Mouse (Mus musculus): ENCODE data around the gene Trim17. TPM values are rescaled to one million over a fixed set of nuclear protein-coding genes. Genes with fewer than 3 reads are reported as not detected.

The Trim17 gene
- total RNA-seq, 2 experiments from 2014 or later = 3.9 to 4.3 TPM

DNA sequence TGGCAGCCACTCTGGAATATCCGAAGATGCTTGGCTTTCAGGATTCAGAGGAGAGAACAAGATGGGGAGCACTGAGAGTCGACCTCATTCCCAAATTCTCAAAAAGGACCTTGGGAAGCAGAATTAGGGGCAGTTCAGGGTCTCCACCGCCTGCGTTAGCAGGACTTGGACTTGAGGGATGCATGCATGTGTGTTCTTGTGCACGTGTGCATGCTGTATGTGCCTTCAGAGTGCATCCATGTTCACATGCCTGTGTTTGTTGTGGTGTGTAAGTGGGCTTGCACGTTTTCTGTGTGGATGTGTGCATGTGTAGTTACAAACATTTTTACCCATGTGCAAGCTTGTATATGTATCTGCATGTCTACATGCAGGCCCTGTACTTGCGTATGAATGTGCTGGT lies 9.7 kb downstream of the Trim17 start:
- no peak for DNase-seq (ENCODE audit: low spot score in 2 of 2)
- intact Hi-C loops (cut with DNase I) = loop anchor here (10.0 kb wide), 1 partner anchor 331 kb away; the partner anchor contains the start of gene Wnt3a

DNA sequence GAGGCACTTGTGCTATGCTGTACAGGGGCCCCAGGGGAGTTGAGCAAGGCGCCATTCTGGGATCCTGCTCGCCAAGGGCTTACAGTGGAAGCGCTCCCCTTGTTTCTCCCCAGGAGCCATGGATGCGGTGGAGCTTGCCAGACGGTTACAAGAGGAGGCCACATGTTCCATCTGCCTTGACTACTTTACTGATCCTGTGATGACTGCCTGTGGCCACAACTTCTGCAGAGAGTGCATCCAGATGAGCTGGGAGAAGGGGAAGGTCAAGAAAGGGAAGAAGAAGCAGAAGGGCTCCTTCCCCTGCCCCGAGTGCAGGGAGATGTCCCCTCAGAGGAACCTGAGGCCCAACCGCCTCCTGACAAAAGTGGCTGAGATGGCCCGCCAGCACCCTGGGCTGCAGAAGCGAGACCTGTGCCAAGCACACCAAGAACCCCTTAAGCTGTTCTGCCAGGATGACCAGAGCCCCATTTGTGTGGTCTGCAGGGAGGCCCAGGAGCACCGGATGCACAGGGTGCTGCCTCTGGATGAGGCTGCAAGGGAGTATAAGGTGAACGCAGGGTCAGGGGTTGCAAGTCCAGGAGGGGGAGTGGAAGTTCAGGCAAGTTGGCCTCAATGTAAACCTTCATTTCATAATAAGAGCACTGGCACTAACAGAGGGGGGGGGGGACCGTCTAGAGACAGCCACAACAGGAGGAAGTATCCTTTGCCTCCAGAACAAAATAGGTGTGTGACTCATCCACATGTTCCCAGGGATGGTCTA lies 10.7 kb downstream of the Trim17 start:
- no peak for DNase-seq (ENCODE audit: low spot score in 2 of 2)
- intact Hi-C loops (cut with DNase I) = loop anchor here (10.0 kb wide), 1 partner anchor 330 kb away; the partner anchor contains the start of gene Wnt3a

DNA sequence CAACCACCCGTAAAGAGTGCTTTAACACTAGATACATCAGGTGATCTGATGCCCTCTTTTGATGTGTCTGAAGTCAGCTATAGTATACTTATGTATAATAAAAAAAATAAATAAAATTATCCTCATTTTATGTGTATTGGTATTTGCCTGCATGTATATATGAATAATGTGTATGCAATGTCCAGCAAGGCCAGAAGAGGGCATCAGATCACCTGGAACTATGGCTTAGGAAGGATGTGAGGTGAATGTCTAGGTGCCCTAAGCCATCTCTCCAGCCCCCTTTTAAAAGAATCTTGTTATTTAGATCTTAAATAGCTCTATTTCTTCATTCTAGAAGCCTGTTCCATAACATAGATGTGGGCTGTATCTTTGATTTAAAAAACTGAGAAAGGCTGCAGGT lies 12.9 kb downstream of the Trim17 start:
- intact Hi-C loops (cut with DNase I) = loop anchor here (10.0 kb wide), 1 partner anchor 327 kb away; the partner anchor contains the start of gene Wnt3a
- no peak for DNase-seq (ENCODE audit: low spot score in 2 of 2)

DNA sequence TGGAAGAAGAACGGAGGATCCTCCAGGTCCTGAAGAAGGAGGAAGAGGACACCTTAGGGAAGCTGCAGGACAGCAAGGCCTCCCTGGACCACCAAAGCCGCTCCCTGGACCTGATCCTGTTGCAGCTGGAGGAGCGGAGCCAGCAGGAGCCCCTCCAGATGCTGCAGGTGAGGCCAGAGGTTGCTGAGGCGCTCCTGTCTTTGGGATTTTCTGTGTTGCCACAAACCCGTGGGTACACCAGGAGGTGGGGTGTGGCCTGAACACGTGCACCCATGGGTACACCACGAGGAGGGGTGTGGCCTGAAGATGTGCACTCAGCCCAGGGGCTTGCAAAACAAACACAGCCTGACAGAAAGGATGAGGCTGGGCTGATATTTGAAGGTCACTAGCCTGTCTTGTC lies 14.1 kb downstream of the Trim17 start:
- intact Hi-C loops (cut with DNase I) = loop anchor here (10.0 kb wide), 1 partner anchor 326 kb away; the partner anchor contains the start of gene Wnt3a
- no peak for DNase-seq (ENCODE audit: low spot score in 2 of 2)

DNA sequence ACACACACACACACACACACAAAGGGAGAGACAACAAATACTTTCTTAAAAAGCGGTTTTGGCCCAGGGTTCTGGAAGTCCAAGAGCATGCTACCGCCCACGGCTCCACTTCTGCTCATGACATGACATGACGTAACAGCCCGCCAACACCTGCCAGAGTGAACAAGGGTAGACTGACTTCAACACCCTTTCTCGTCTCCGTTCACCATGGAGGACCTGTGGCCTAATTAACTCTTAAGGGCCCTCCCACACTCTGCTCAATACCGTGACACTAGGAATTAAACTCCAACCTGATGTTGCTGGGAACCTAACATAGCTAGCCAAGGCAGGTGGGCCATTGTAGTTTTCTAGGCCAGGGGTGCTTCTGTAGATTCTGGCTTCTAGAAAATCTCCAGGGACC lies 14.5 kb downstream of the Trim17 start:
- no peak for DNase-seq (ENCODE audit: low spot score in 2 of 2)
- intact Hi-C loops (cut with DNase I) = loop anchor here (10.0 kb wide), 1 partner anchor 326 kb away; the partner anchor contains the start of gene Wnt3a

DNA sequence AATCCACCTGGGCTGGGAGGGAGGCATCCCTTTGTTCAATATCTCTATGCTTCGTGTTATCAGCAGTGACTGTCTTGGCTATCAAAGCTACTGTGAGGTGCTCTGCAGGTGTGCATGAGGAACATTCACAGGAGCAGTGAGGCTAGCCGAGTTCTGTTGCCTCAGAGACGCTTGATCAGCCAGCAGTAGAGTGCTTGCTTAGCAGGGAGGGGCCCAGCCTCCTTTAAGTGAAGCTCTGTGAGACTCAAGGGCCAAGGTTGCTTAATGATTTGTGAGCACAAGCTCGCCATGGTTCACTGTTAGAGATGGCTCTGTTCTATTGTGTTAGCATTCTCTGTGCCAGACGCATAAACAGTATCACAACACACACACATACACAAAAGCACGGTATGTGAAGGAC lies 15.2 kb downstream of the Trim17 start:
- no peak for DNase-seq (ENCODE audit: low spot score in 2 of 2)
- intact Hi-C loops (cut with DNase I) = loop anchor here (10.0 kb wide), 2 partner anchors 215 to 325 kb away; partner anchors contain the start of genes Gjc2 and Wnt3a

DNA sequence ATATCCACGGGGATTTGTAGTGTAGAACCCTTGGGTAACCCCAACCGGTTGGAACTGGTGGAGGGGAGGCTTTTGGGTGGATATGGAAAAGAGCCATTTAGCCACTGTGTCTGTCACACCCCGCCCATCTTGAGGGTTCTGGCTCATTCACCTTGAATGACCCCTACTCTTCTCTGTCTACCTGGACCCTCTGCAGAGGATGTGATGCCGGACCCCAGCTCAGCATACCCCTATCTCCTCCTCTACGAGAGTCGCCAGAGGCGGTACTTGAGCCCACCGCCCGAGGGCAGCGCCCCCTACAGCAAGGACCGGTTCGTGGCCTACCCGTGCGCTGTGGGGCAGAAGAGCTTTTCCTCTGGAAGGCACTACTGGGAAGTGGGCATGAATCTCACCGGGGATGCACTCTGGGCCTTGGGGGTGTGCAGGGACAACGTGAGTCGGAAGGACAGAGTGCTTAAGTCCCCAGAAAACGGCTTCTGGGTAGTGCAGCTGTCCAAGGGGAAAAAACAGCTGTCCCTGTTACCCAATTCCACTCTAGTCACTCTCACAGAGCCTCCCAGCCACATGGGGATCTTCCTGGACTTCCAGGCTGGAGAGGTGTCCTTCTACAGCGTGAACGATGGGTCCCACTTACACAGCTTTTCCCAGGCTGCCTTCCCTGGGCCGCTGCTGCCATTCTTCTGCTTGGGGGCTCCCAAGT lies 16.5 kb downstream of the Trim17 start:
- intact Hi-C loops (cut with DNase I) = loop anchor here (10.0 kb wide), 1 partner anchor 214 kb away; the partner anchor contains the start of gene Gjc2
- DNase-seq (ENCODE audit: low spot score in 2 of 2) = no peak

DNA sequence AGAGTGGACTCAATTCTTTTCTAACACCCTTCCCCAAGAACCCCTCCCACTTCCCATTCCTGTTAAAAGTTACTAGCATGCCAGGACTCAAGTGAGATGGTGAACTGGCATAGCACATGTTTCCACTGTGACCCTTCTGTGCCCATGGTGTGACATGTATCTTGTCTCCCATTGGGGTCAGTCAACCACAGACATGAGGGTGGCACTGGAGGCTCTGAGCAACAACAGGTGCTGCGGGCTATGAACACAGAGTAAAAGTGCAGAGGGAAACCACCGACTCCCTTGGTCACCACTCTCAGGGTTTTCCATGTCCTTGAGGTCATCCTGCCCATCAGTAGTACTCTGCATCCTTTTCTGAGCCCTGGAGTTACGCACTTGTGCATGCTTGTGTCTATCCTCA lies 17.3 kb downstream of the Trim17 start:
- DNase-seq (ENCODE audit: low spot score in 2 of 2) = no peak
- intact Hi-C loops (cut with DNase I) = loop anchor here (10.0 kb wide), 1 partner anchor 213 kb away; the partner anchor contains the start of gene Gjc2

DNA sequence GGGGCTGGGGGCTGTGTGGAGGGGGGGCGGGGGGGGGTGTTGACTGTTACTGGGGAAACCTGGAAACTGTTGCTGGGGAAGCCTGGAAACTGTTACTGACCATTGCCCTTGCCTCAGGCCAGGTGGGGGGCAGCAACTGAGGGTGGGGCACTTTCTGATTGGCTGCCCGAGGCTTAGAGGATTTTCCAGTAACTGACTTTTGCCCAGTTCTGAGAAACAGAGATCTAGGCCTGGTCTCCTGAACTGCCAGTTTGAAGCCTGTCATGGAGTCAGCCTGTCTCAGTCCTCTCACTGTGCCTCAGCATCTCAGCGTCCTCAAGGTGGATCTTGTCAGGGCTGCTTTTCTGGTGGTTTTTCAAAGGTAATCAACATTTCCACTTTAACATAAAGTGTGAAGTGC lies 19.9 kb downstream of the Trim17 start:
- intact Hi-C loops (cut with DNase I) = loop anchor here (10.0 kb wide), 1 partner anchor 210 kb away; the partner anchor contains the start of gene Gjc2
- DNase-seq (ENCODE audit: low spot score in 2 of 2) = no peak

DNA sequence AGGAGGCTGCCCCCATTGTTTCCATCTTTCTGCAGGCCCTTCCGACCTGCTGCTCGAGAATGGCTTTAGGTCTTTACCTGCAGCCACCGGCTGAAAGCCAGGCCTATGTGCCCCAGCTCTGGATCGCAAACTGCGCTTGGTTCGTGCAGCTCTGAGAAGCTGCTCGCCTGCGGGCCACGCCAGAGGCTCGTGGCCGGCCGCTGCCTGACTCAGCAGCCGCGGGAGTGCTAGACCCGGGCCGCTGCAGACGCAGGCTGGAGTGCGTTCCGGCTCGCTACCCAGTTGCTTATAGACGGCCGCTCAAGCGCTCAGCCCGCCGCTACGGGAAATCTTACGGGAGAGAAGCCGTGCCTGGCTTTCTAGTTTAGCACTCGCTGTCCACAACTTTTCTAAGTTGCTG lies 22.7 kb downstream of the Trim17 start:
- intact Hi-C loops (cut with DNase I) = loop anchor here (10.0 kb wide), 1 partner anchor 208 kb away; the partner anchor contains the start of gene Gjc2
- no peak for DNase-seq (ENCODE audit: low spot score in 2 of 2)

DNA sequence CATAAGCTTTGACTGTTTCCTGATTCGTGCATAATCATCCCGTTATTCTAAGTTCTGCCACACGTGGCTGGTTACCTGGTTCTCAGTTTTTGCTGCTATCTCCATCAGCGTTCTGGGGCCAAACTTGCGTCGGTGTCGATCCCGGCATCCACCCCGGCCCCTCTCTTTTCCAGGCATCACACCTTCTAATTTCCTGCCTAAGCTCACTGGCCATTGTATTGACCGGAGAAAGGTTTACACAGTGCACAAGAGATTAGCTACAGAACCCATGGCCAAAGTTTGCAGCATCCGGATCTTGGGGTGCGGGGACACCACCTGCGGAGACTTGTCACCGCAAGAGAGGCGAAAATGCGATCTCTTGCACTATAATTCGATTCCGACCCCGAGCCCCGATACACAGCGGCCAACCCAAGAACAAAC lies 23.1 kb downstream of the Trim17 start:
- no peak for DNase-seq (ENCODE audit: low spot score in 2 of 2)
- intact Hi-C loops (cut with DNase I) = loop anchor here (10.0 kb wide), 1 partner anchor 207 kb away; the partner anchor contains the start of gene Gjc2

DNA sequence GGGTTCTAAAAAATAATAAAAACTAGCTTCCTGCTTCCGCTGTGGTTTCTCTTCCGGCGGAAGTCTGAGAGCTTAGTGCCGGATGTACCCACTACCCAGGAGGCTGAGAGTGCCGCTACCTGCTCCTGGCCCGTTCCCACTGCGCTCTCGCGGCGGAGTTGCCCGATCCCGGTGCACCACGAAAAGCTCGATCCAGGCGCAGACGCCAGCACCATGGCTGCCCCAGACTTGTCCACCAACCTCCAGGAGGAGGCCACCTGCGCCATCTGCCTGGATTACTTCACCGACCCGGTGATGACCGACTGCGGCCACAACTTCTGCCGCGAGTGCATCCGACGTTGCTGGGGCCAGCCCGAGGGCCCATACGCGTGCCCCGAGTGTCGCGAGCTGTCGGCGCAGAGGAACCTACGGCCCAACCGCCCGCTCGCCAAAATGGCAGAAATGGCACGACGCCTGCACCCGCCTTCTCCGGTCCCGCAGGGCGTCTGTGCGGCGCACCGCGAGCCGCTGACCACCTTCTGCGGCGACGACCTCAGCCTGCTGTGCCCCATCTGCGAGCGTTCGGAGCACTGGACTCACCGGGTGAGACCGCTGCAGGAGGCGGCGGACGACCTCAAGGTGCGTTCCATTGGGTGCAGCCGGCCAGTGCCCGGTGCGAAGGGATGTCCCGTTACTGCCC lies 23.7 kb downstream of the Trim17 start, which contains the start of gene Trim11:
Gene Trim11, plus strand, starts transcription at position 67 of the 679 bp plus-strand sequence.
- peak in 1 of 2 experiments; percentile 65 for DNase-seq (ENCODE audit: low spot score in 2 of 2)

DNA sequence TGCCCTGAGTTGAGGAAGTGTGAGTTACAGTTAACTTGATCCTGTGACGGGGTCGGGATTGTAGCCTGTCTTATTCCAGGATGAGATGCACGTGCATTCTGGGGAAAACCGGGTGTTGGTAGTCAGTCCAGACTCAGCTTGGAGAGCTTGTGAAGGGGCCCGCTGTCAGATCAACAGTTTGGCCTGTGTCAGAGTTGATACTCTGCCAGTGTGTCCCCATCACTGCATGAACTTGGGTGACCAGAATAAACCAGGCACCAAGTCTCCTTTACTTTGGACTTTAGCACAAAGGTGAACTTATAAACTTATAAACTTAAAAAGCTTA lies 24.2 kb downstream of the Trim17 start:
- intact Hi-C loops (cut with DNase I) = loop anchor here (10.0 kb wide), 1 partner anchor 206 kb away; the partner anchor contains the start of gene Gjc2

More for the DNA sequence above, 23.7 kb downstream of the Trim17 start, which contains the start of gene Trim11:
- intact Hi-C loops (cut with DNase I) = loop anchor here (10.0 kb wide), 1 partner anchor 207 kb away; the partner anchor contains the start of gene Gjc2

DNA sequence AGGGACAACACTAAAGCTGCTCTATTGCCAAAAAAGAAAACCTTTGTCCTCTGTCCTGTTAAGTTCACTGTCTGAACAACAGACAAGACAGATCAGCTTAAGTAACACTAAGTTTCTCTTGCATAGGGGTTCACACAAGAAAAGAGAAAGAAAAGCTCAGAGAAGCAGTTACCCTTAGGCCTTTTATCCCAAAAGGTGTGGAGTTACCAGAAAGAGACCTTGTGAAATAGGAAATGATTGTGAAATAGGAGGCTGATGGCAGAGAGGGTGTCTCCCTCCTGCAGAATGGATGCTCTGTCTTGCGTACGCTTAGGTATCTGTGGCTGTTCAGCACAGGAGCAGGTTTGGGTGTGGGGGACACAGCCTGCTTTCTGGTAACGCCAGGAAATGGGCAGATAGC lies 24.7 kb downstream of the Trim17 start:
- no peak for DNase-seq (ENCODE audit: low spot score in 2 of 2)
- intact Hi-C loops (cut with DNase I) = loop anchor here (10.0 kb wide), 1 partner anchor 206 kb away; the partner anchor contains the start of gene Gjc2

More for the DNA sequence above, 24.2 kb downstream of the Trim17 start:
- no peak for DNase-seq (ENCODE audit: low spot score in 2 of 2)

DNA sequence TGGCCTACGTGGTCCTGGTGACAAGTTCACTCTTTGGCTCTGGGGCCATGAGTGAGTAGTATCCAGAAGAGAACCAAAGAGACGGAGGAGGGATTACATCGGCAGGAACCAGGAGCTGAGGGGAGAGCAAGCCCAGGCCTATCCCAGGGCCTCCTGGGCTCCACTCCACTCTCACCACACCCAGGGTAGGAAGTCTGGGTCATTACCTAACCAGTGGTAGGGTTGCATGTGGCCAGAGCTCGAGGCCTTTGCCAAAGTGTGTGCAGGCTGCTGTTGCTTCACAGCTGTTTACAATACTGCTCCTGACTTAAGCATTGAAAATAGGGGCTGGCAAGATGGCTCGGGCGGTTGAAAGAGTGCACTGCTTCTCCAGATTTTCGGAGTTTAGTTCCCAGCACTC lies 25.2 kb downstream of the Trim17 start:
- DNase-seq (ENCODE audit: low spot score in 2 of 2) = no peak
- intact Hi-C loops (cut with DNase I) = loop anchor here (10.0 kb wide), 1 partner anchor 205 kb away; the partner anchor contains the start of gene Gjc2

DNA sequence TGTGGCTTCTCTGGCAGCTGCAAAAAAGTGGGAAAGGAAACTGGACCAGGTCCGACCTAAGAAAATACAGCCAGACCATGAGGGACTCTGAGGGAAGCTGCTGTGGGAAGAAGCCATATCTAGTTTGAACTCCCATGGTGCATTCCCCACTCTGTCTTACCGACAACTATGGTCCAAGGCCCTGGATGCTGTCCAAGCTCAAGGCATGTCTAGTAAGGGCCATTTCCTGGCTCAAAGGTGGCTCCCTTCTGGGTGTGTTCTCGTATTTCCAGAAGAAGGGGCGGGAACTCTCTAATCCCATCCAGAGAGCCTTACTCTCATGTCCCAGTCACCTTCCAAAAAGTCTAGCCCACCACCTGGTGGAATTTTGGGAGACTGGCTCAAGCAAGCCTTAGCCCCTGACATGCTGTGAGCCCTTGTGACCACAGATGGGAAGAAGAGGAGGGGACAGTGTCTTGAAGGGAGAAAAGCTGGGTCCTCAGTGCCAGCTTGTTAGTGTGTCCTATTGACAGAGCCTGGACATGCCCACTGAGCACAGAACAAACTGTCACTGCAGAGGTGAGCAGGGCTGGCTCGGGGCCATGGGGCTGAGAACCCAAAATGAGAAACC lies 26.0 kb downstream of the Trim17 start:
- DNase-seq (ENCODE audit: low spot score in 2 of 2) = no peak
- intact Hi-C loops (cut with DNase I) = no loop called here

DNA sequence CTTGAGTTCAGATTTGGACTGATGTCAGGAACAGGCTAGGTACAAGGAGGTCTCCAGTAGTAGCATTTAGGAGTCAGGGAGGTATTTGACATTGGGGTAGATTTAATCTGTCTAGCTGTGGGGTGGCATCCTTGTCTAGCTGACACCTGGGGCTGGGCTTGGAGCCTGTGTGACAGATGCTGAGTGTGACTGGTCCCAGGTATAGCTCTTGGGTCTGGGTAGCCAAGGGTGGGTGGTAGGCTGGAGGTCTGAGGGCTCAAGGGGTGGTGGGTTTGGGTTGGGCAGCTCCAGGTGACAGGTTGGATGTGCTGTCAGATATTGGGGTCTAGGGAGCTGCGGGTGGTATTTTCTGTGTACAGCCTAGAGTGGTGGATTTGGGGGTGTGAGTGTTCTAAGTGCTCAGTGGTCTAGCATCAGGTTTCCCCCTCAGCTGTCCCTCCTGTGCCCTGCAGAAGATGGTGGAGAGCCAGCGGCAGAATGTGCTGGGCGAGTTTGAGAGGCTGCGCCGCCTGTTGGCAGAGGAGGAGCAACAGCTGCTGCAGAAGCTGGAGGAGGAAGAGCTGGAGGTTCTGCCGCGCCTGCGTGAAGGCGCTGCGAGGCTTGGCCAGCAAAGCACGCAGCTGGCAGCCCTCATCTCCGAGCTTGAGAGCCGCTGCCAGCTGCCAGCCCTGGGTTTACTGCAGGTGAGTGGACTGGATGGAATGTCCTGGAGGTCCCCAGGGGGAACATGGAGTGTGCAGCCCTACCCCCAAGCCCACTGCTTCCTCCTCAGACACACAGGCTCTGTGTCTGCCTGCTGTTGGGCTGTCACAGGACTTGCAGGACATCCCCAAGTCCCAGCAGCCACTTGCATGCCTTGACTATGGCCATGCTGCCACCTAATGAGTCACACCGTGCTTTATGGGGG lies 27.3 kb downstream of the Trim17 start:
- DNase-seq (ENCODE audit: low spot score in 2 of 2) = peak; percentile 76 to 85
- intact Hi-C loops (cut with DNase I) = no loop called here
